In the genomic region with DNA sequence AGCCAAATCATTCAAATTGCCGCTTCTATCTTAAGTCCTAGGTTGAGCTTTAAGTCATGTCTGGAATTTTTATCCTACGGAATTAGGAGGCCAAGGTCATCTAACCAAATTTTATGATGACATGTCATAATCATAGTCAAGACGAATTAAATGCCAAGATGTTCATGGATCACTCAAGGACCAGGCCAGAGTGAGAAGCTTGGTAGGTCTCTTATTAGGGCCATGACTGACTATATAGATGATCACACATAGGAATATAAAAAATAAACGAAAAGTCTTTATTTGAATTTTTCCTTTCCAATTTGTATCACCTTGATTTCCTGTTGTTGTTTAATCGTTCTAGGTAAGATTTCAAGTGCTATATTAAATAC, we compare ENCODE assay signal across 21 mouse cellular contexts.
A peak's percentile ranks its signal among the peaks of the same experiment; 100 is the strongest.
DNase-seq lines count a peak whose midpoint lies in the region; ATAC-seq lines count a peak whose summit lies in the region.
"Had no signal": no experiment of that assay in that cellular context is flagged by ENCODE, and none has a peak within 500 bp of the region (broad histone marks: within the 10 kb centered on the region; RNA-seq: fewer than 3 reads in every experiment).

No protein-coding gene starts in this region.

- no peaks in the 10 kb centered on the region for H3K36me3 ChIP-seq in forebrain, embryonic 15.5 days
- H3K36me3 ChIP-seq in forebrain, embryonic 11.5 days (ENCODE audit: control insufficient read depth, insufficient read depth, low read length): no peaks in the 10 kb centered on the region
- no peaks in the 10 kb centered on the region for H3K36me3 ChIP-seq in hindbrain, embryonic 14.5 days (replicated peaks; ENCODE audit: control insufficient read depth, insufficient read depth)
- no peaks in the 10 kb centered on the region for H3K36me3 ChIP-seq in hindbrain, embryonic 10.5 days
- H3K36me3 ChIP-seq in neural tube, embryonic 12.5 days: no peaks in the 10 kb centered on the region
- H3K36me3 ChIP-seq in midbrain, embryonic 15.5 days (replicated peaks): no peaks in the 10 kb centered on the region
- H3K36me3 ChIP-seq: embryonic facial prominence, embryonic 12.5 days; heart, embryonic 10.5 days had no signal

- no peaks in the 10 kb centered on the region for H3K9me3 ChIP-seq in forebrain, embryonic 15.5 days
- H3K9me3 ChIP-seq in forebrain, embryonic 11.5 days (ENCODE audit: control insufficient read depth, low read length): no peaks in the 10 kb centered on the region
- 0 out of 2 replicates have a peak, but pooled peaks cover 7% of the 10 kb centered on the region for H3K9me3 ChIP-seq in hindbrain, embryonic 14.5 days (ENCODE audit: control insufficient read depth, low read length)
- no peaks in the 10 kb centered on the region for H3K9me3 ChIP-seq in hindbrain, embryonic 10.5 days
- 0 out of 2 replicates have a peak, but pooled peaks cover 3% of the 10 kb centered on the region for H3K9me3 ChIP-seq in neural tube, embryonic 12.5 days
- no peaks in the 10 kb centered on the region; the same call in 1 of the 2 replicates for H3K9me3 ChIP-seq in midbrain, embryonic 15.5 days
- H3K9me3 ChIP-seq: embryonic facial prominence, embryonic 12.5 days; heart, embryonic 10.5 days had no signal

- H3K4me1 ChIP-seq in forebrain, embryonic 15.5 days: peaks cover 4% of the 10 kb centered on the region; the same call in 1 of the 2 replicates
- no peaks in the 10 kb centered on the region for H3K4me1 ChIP-seq in forebrain, embryonic 11.5 days (replicated peaks; ENCODE audit: control insufficient read depth, insufficient read depth, low read length)
- no peaks in the 10 kb centered on the region for H3K4me1 ChIP-seq in hindbrain, embryonic 14.5 days (replicated peaks; ENCODE audit: control insufficient read depth, insufficient read depth, low read length)
- H3K4me1 ChIP-seq in hindbrain, embryonic 10.5 days (replicated peaks): no peaks in the 10 kb centered on the region
- H3K4me1 ChIP-seq in neural tube, embryonic 12.5 days: no peaks in the 10 kb centered on the region
- no peaks in the 10 kb centered on the region for H3K4me1 ChIP-seq in midbrain, embryonic 15.5 days
- H3K4me1 ChIP-seq: embryonic facial prominence, embryonic 12.5 days; heart, embryonic 10.5 days had no signal

- ATAC-seq in forebrain, embryonic 15.5 days (replicated peaks): peak; percentile 53; the same call in 1 of the 2 replicates
- ATAC-seq in forebrain, embryonic 11.5 days (replicated peaks; ENCODE audit: low FRiP score): no peak
- ATAC-seq in hindbrain, embryonic 14.5 days (ENCODE audit: low FRiP score): peak; percentile 37
- peak; percentile 59 for ATAC-seq in neural tube, embryonic 12.5 days (ENCODE audit: low FRiP score, low read depth)
- ATAC-seq in midbrain, embryonic 15.5 days (replicated peaks): peak; percentile 56; the same call in 1 of the 2 replicates
- ATAC-seq: activated CD4-positive, CD25-positive, alpha-beta regulatory T cell, adult 4 months; inflammation-experienced regulatory T-cells, adult 6 months; intestine, postnatal 0 days; Patski had no signal

- no peaks in the 10 kb centered on the region for H3K27me3 ChIP-seq in forebrain, embryonic 15.5 days
- no peaks in the 10 kb centered on the region for H3K27me3 ChIP-seq in forebrain, embryonic 11.5 days (ENCODE audit: control insufficient read depth, insufficient read depth, low read length)
- H3K27me3 ChIP-seq in hindbrain, embryonic 14.5 days (ENCODE audit: control insufficient read depth, insufficient read depth, low read length): no peaks in the 10 kb centered on the region
- H3K27me3 ChIP-seq in hindbrain, embryonic 10.5 days (ENCODE audit: insufficient read depth, poor library complexity, severe bottlenecking): no peaks in the 10 kb centered on the region
- no peaks in the 10 kb centered on the region for H3K27me3 ChIP-seq in neural tube, embryonic 12.5 days (replicated peaks)
- no peaks in the 10 kb centered on the region for H3K27me3 ChIP-seq in midbrain, embryonic 15.5 days (replicated peaks)
- H3K27me3 ChIP-seq: CH12.LX; embryonic facial prominence, embryonic 12.5 days; Patski had no signal

- no peak overlapping the region for H3K9ac ChIP-seq in forebrain, embryonic 15.5 days (replicated peaks)
- no peak overlapping the region for H3K9ac ChIP-seq in forebrain, embryonic 11.5 days (ENCODE audit: low read length)
- H3K9ac ChIP-seq in hindbrain, embryonic 14.5 days: no peak overlapping the region
- no peak overlapping the region for H3K9ac ChIP-seq in neural tube, embryonic 12.5 days
- H3K9ac ChIP-seq in midbrain, embryonic 15.5 days: no peak overlapping the region
- H3K9ac ChIP-seq: embryonic facial prominence, embryonic 12.5 days had no signal

- no peak overlapping the region for H3K27ac ChIP-seq in forebrain, embryonic 15.5 days (replicated peaks)
- H3K27ac ChIP-seq in forebrain, embryonic 11.5 days (ENCODE audit: low read depth, low read length): no peak overlapping the region
- H3K27ac ChIP-seq in hindbrain, embryonic 14.5 days: no peak overlapping the region
- H3K27ac ChIP-seq in hindbrain, embryonic 10.5 days: no peak overlapping the region
- no peak overlapping the region for H3K27ac ChIP-seq in neural tube, embryonic 12.5 days
- no peak overlapping the region for H3K27ac ChIP-seq in midbrain, embryonic 15.5 days
- H3K27ac ChIP-seq: embryonic facial prominence, embryonic 12.5 days; heart, embryonic 10.5 days had no signal

- H3K4me2 ChIP-seq in forebrain, embryonic 15.5 days (replicated peaks): no peak overlapping the region
- H3K4me2 ChIP-seq in forebrain, embryonic 11.5 days (ENCODE audit: low read depth, low read length, severe bottlenecking): no peak overlapping the region
- H3K4me2 ChIP-seq in hindbrain, embryonic 14.5 days (replicated peaks): no peak overlapping the region
- H3K4me2 ChIP-seq in neural tube, embryonic 12.5 days (replicated peaks): no peak overlapping the region
- H3K4me2 ChIP-seq in midbrain, embryonic 15.5 days: no peak overlapping the region
- H3K4me2 ChIP-seq: embryonic facial prominence, embryonic 12.5 days had no signal

- WGBS in forebrain, embryonic 15.5 days: 46% methylated on average over 5 of the region's 5 CpGs
- 64% methylated on average over 5 of the region's 5 CpGs for WGBS in forebrain, embryonic 11.5 days
- WGBS in hindbrain, embryonic 14.5 days: 66% methylated on average over 5 of the region's 5 CpGs
- 81% methylated on average over 5 of the region's 5 CpGs for WGBS in hindbrain, embryonic 10.5 days
- WGBS in neural tube, embryonic 12.5 days: 79% methylated on average over 5 of the region's 5 CpGs
- WGBS in midbrain, embryonic 15.5 days: 52% methylated on average over 5 of the region's 5 CpGs

- DNase-seq in forebrain, embryonic 11.5 days (ENCODE audit: low spot score): no peak
- DNase-seq in hindbrain, embryonic 14.5 days (ENCODE audit: low spot score): no peak
- DNase-seq in hindbrain, embryonic 10.5 days (ENCODE audit: low spot score): no peak
- DNase-seq in neural tube, embryonic 10.5 days (ENCODE audit: extremely low spot score, low spot score): no peak
- DNase-seq: adrenal gland, postnatal 14 days; cerebellum, adult 11-12 months; cerebellum, adult 9-10 months; cerebellum, postnatal 25 days; gastrocnemius, postnatal 36 days; heart, adult 11 months; heart, postnatal 10 days had no signal

- H3K4me3 ChIP-seq in forebrain, embryonic 15.5 days: no peak overlapping the region
- no peak overlapping the region for H3K4me3 ChIP-seq in forebrain, embryonic 11.5 days (ENCODE audit: low read depth, low read length)
- H3K4me3 ChIP-seq in hindbrain, embryonic 14.5 days (replicated peaks; ENCODE audit: low read length): no peak overlapping the region
- H3K4me3 ChIP-seq in hindbrain, embryonic 10.5 days: no peak overlapping the region
- H3K4me3 ChIP-seq in neural tube, embryonic 12.5 days: no peak overlapping the region
- no peak overlapping the region for H3K4me3 ChIP-seq in midbrain, embryonic 15.5 days
- H3K4me3 ChIP-seq: embryonic facial prominence, embryonic 12.5 days; heart, embryonic 10.5 days had no signal
